Mouse (Mus musculus) CH12.LX (cell line): ENCODE data around the gene Atp2b4. TPM values are rescaled to one million over a fixed set of nuclear protein-coding genes. Genes with fewer than 3 reads are reported as not detected.

Source experiments
- DNase-seq: peaks from one replicate; pipeline ENCODE4 v3.0.0-alpha.2; 2013; ENCODE audit errors: extremely low read depth
- H3K27ac ChIP-seq: 2 replicates; pipeline ENCODE4 v1.5.1; 2012; ENCODE audit warnings: low read depth, mild to moderate bottlenecking, control low read depth, moderate library complexity; ENCODE audit not compliant: insufficient read depth
- H3K27me3 ChIP-seq: replicated peaks from 2 replicates; pipeline ENCODE3; 2012; ENCODE audit warnings: inconsistent platforms
- H3K36me3 ChIP-seq, 2 experiments: replicated peaks in 1 of 2; 2 replicates each; pipeline versions ENCODE3 to v1.6.1; 2012; ENCODE audit warnings: inconsistent platforms in 1 of 2, low read length in 1 of 2, mild to moderate bottlenecking in 1 of 2, mixed read lengths in 1 of 2, moderate library complexity in 1 of 2; ENCODE audit not compliant: control insufficient read depth in 1 of 2, insufficient read depth in 1 of 2
- H3K4me1 ChIP-seq, 2 experiments: 2 replicates each; pipeline ENCODE4 v1.6.1; 2012; ENCODE audit warnings: inconsistent platforms in 1 of 2, moderate library complexity in 1 of 2; ENCODE audit not compliant: insufficient read depth in 2 of 2, control insufficient read depth in 1 of 2
- H3K4me2 ChIP-seq: 2 replicates; pipeline ENCODE4 v1.6.1; 2012; ENCODE audit warnings: low read depth, mild to moderate bottlenecking, control low read depth; ENCODE audit not compliant: poor library complexity, insufficient read depth, severe bottlenecking
- H3K4me3 ChIP-seq, 3 experiments: fragments of 150-350 bp in 1 of 3; sonication (generic) in 1 of 3; replicated peaks in 1 of 3; 2 replicates each; pipeline versions ENCODE3 to v1.5.1; 2011 to 2012; ENCODE audit warnings: low read depth in 2 of 3, low read length in 2 of 3, mild to moderate bottlenecking in 2 of 3, moderate library complexity in 2 of 3, control low read depth in 1 of 3, improper control_type of control experiment in 1 of 3, inconsistent platforms in 1 of 3, mixed read lengths in 1 of 3; ENCODE audit not compliant: poor library complexity in 1 of 3
- H3K79me2 ChIP-seq: replicated peaks from 2 replicates; pipeline ENCODE4 v1.6.1; 2012; ENCODE audit warnings: mild to moderate bottlenecking, moderate library complexity; ENCODE audit not compliant: control insufficient read depth, poor library complexity, insufficient read depth, severe bottlenecking; ENCODE audit errors: extremely low read depth
- H3K9ac ChIP-seq: 2 replicates; pipeline ENCODE4 v1.6.1; 2012; ENCODE audit warnings: low read depth, mild to moderate bottlenecking, control low read depth, moderate library complexity; ENCODE audit not compliant: insufficient read depth
- H3K9me3 ChIP-seq: replicated peaks from 2 replicates; pipeline ENCODE3; 2012; ENCODE audit warnings: low read length, inconsistent platforms, mixed read lengths
- BHLHE40 ChIP-seq: IDR thresholded peaks from 2 replicates; pipeline ENCODE4 v1.6.1; 2011; ENCODE audit warnings: mild to moderate bottlenecking, low read depth, low read length, improper control_type of control experiment
- CHD2 ChIP-seq: IDR thresholded peaks from 2 replicates; pipeline ENCODE4 v1.6.1; 2011; ENCODE audit warnings: low read length, improper control_type of control experiment
- E2F4 ChIP-seq: IDR thresholded peaks from 2 replicates; pipeline ENCODE4 v1.6.1; 2011; ENCODE audit warnings: low read depth, low read length, improper control_type of control experiment; ENCODE audit not compliant: insufficient replicate concordance
- ELF1 ChIP-seq: IDR thresholded peaks from 2 replicates; pipeline ENCODE4 v1.6.1; 2014; ENCODE audit warnings: low read depth, mild to moderate bottlenecking, inconsistent platforms, low read length, improper control_type of control experiment
- ETS1 ChIP-seq: conservative IDR thresholded peaks from 2 replicates; pipeline ENCODE4 v1.6.1; 2012; ENCODE audit warnings: low read depth, mild to moderate bottlenecking, inconsistent platforms, low read length, improper control_type of control experiment, moderate library complexity
- JUND ChIP-seq: conservative IDR thresholded peaks from 2 replicates; pipeline ENCODE4 v1.6.1; 2011; ENCODE audit warnings: low read depth, low read length, improper control_type of control experiment
- KAT2A ChIP-seq: IDR thresholded peaks from 2 replicates; pipeline ENCODE4 v1.6.1; 2012; ENCODE audit warnings: low read length, improper control_type of control experiment, inconsistent platforms; ENCODE audit not compliant: insufficient replicate concordance
- MAX ChIP-seq: IDR thresholded peaks from 2 replicates; pipeline ENCODE4 v1.6.1; 2011; ENCODE audit warnings: low read length, improper control_type of control experiment
- MEF2A ChIP-seq: IDR thresholded peaks from 2 replicates; pipeline ENCODE4 v1.6.1; 2014; ENCODE audit warnings: low read depth, mild to moderate bottlenecking, inconsistent platforms, low read length, improper control_type of control experiment, borderline replicate concordance
- POLR2A ChIP-seq: IDR thresholded peaks from 2 replicates; pipeline ENCODE4 v1.6.1; 2011; ENCODE audit warnings: low read depth, mild to moderate bottlenecking, improper control_type of control experiment, low read length
- POLR2AphosphoS2 ChIP-seq: IDR thresholded peaks from 2 replicates; pipeline ENCODE4 v1.6.1; 2011; ENCODE audit warnings: low read depth, low read length, improper control_type of control experiment
- RAD21 ChIP-seq: IDR thresholded peaks from 2 replicates; pipeline ENCODE4 v1.6.1; 2011; ENCODE audit warnings: low read depth, mild to moderate bottlenecking, low read length, improper control_type of control experiment, moderate library complexity
- SMC3 ChIP-seq: IDR thresholded peaks from 2 replicates; pipeline ENCODE4 v1.6.1; 2011; ENCODE audit warnings: low read depth, low read length, improper control_type of control experiment
- TCF12 ChIP-seq: IDR thresholded peaks from 2 replicates; pipeline ENCODE4 v1.6.1; 2014; ENCODE audit warnings: low read depth, mild to moderate bottlenecking, inconsistent platforms, low read length, improper control_type of control experiment
- UBTF ChIP-seq: IDR thresholded peaks from 2 replicates; pipeline ENCODE4 v1.6.1; 2012; ENCODE audit warnings: low read depth, mild to moderate bottlenecking, inconsistent platforms, low read length, improper control_type of control experiment, moderate library complexity
- USF2 ChIP-seq: conservative IDR thresholded peaks from 2 replicates; pipeline ENCODE4 v1.6.1; 2011; ENCODE audit warnings: low read depth, low read length, improper control_type of control experiment
- ZC3H11A ChIP-seq: IDR thresholded peaks from 2 replicates; pipeline ENCODE4 v1.6.1; 2012; ENCODE audit warnings: low read depth, mild to moderate bottlenecking, inconsistent platforms, low read length, improper control_type of control experiment
- ZMIZ1 ChIP-seq: IDR thresholded peaks from 2 replicates; pipeline ENCODE4 v1.6.1; 2012; ENCODE audit warnings: low read depth, mild to moderate bottlenecking, inconsistent platforms, low read length, improper control_type of control experiment
- ZNF384 ChIP-seq: IDR thresholded peaks from 2 replicates; pipeline ENCODE4 v1.6.1; 2012; ENCODE audit warnings: low read depth, low read length, improper control_type of control experiment, inconsistent platforms
- dilution Hi-C: fragments of 300-500 bp; cut with MboI; formaldehyde crosslinking; loops from 2 replicates; pipeline ENCODE4 v1.14.3; 2020; ENCODE audit warnings: low sequenced_read_pairs; ENCODE audit not compliant: extremely low pct_unique_long_range_greater_than_20kb, extremely low pct_ligation_motif_present
- in situ Hi-C: fragments of 300-500 bp; cut with MboI; formaldehyde crosslinking; loops from 3 replicates; pipeline ENCODE4 v1.14.3; 2019; ENCODE audit warnings: low sequenced_read_pairs, low pct_ligation_motif_present, low pct_unique_long_range_greater_than_20kb, mixed read lengths
- polyA plus RNA-seq: library from polyadenylated mRNA; unstranded; fragments of >175 nt; gene quantifications from 2 replicates; pipeline ENCODE4 v1.2.1, GENCODE M21; 2012; ENCODE audit warnings: low read depth; ENCODE audit not compliant: insufficient read length
- total RNA-seq, 2 experiments: library from RNA; depleted of rRNA; stranded (reverse); fragments of 300-350 nt in 1 of 2; fragments of >200 nt in 1 of 2; gene quantifications; 2 replicates each; pipeline ENCODE4 v1.2.3; 2012 to 2014

Gene Atp2b4
- total and polyA plus RNA-seq, 3 experiments, result 6.9 to 18.4 (median 17.5) TPM

- Histone ChIP-seq H3K79me2 (peaks cover 2% of the 10 kb centered on the region), H3K4me2 (no peak overlapping the region), H3K4me3 (no peak overlapping the region), H3K27ac (no peak overlapping the region)
- DNase-seq, result no peak
- TF ChIP-seq RAD21 (no peak), ZC3H11A (no peak), ZMIZ1 (no peak), ZNF384 (no peak), MAX (no peak), JUND (no peak), CHD2 (no peak), USF2 (no peak), UBTF (no peak)
- TF ChIP-seq, all 38 proteins: peak for 0
- H3K27me3 ChIP-seq, result no peaks in the 10 kb centered on the region
- in situ Hi-C loops, result no loop called here
- H3K9ac ChIP-seq, result no peak overlapping the region
- dilution Hi-C loops, result no loop called here
- H3K36me3 ChIP-seq, result peaks cover 3 to 88% of the 10 kb centered on the region in 2 experiments
- no peaks in the 10 kb centered on the region for H3K9me3 ChIP-seq
- peaks cover 4 to 28% of the 10 kb centered on the region in 2 experiments for H3K4me1 ChIP-seq
Measured at GRCm38 (mm10) chr1:133745078-133745495, 55.8 kb downstream of the Atp2b4 start.

- Histone ChIP-seq H3K4me3 (no peak overlapping the region), H3K36me3 (peaks cover 6 to 90% of the 10 kb centered on the region in 2 experiments), H3K9me3 (no peaks in the 10 kb centered on the region), H3K27me3 (no peaks in the 10 kb centered on the region), H3K4me1 (peaks cover 4 to 25% of the 10 kb centered on the region in 2 experiments), H3K4me2 (no peak overlapping the region), H3K79me2 (no peaks in the 10 kb centered on the region), H3K9ac (no peak overlapping the region), H3K27ac (no peak overlapping the region)
- no peak for TF ChIP-seq SMC3
- TF ChIP-seq E2F4, result no peak
- no peak for TF ChIP-seq KAT2A
- no peak for TF ChIP-seq CHD2
- TF ChIP-seq ELF1, result no peak
- TF ChIP-seq MEF2A, result no peak
- TF ChIP-seq UBTF, result no peak
- TF ChIP-seq POLR2A, result no peak
- no peak for TF ChIP-seq BHLHE40
- no peak for TF ChIP-seq TCF12
- no peak for TF ChIP-seq JUND
- TF ChIP-seq ETS1, result no peak
- TF ChIP-seq POLR2AphosphoS2, result no peak
- in situ Hi-C loops (loop anchor here (5.0 kb wide), 1 partner anchor 303 kb away; no protein-coding TSS in a partner anchor), dilution Hi-C loops (no loop called here)
- no peak for DNase-seq
Measured at GRCm38 (mm10) chr1:133744609-133745008, 56.2 kb downstream of the Atp2b4 start.
